Mouse (Mus musculus) brain, adult 2 months (tissue): Measurements from ENCODE around the gene Brap.
A peak's percentile ranks its signal among the peaks of the same experiment; 100 is the strongest.

Source experiments
- DNase-seq: peaks from one replicate; pipeline ENCODE4 v3.0.0; 2011; ENCODE audit warnings: low read depth, low spot score

Gene Brap

GRCm38 (mm10) chr5:121714331-121714730 is 54.0 kb downstream of the Brap start:
- no peak for DNase-seq

GRCm38 (mm10) chr5:121714928-121715327 is 54.6 kb downstream of the Brap start:
- DNase-seq: no peak

GRCm38 (mm10) chr5:121718462-121718861 is 58.1 kb downstream of the Brap start:
- no peak for DNase-seq

GRCm38 (mm10) chr5:121720888-121721585 is 60.7 kb downstream of the Brap start:
- DNase-seq: peak; percentile 17

- no peak for DNase-seq
Observed at GRCm38 (mm10) chr5:121721841-121722240, 61.5 kb downstream of the Brap start.

- no peak for DNase-seq
Observed at GRCm38 (mm10) chr5:121724678-121725077, 64.3 kb downstream of the Brap start.

- DNase-seq: no peak
Observed at GRCm38 (mm10) chr5:121730057-121730456, 69.7 kb downstream of the Brap start.

- no peak for DNase-seq
Observed at GRCm38 (mm10) chr5:121736641-121737040, 76.3 kb downstream of the Brap start.
